Mouse (Mus musculus): ENCODE results near the gene Ahnak. TPM values are rescaled to one million over a fixed set of nuclear protein-coding genes. Genes with fewer than 3 reads are reported as not detected.
A peak's percentile ranks its signal among the peaks of the same experiment; 100 is the strongest.
"Not testable (repeated sequence)": the region's sequence is repeated elsewhere in the genome, so short reads cannot be mapped to it uniquely, and the experiment has no call there.

The Ahnak gene
- total RNA-seq, 2 experiments from 2014 or later, result 13.8 to 15.7 TPM

- ATAC-seq (replicated peaks; ENCODE audit: low FRiP score, poor library complexity, severe bottlenecking), result no peak
Observed at GRCm38 (mm10) chr19:9033412-9034340, 44.6 kb downstream of the Ahnak start.

DNA sequence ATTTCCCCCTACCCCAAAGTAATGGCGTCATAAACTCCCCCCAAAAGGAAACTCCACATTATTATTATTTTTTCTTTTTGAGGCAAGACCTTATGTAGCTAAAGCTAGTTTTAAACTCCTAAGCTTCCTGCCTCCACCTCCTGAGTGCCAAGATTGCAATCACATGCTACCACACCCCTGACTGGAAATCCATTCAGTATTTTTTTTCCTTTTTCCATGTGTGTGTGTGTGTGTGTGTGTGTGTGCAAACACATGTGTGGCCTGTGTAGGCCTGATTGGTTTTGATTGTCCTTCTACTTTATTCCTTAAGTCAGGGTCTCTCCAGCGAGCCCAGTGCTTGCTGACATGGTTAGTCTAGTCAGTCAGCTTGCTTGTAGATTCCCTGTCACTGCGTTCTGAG lies 45.4 kb downstream of the Ahnak start:
- ATAC-seq (replicated peaks; ENCODE audit: low FRiP score, poor library complexity, severe bottlenecking), result no peak

- ATAC-seq (replicated peaks; ENCODE audit: low FRiP score, poor library complexity, severe bottlenecking), result no peak
Observed at GRCm38 (mm10) chr19:9035101-9035500, 46.0 kb downstream of the Ahnak start.

DNA sequence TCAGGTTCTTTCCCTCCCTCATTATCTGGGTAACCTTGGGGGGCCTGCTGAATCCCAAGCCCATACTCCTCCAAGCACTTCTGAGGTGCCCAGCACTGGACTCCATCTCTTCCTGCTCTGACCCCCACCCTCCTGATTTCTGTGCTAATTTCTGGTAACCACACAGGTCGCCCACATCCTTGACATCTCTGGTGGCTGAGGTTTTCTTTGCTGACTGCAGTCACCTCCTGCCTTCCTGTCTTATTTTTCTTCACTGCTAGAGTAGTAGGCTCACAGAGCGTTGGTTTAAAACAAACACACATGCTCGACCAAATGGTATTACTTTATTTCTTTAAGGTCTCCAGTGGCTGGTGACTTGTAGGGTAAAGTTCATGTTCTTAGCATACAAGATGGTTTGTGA lies 49.1 kb downstream of the Ahnak start:
- no peak for ATAC-seq (replicated peaks; ENCODE audit: low FRiP score, poor library complexity, severe bottlenecking)

- ATAC-seq (replicated peaks; ENCODE audit: low FRiP score, poor library complexity, severe bottlenecking), result no peak
Observed at GRCm38 (mm10) chr19:9039266-9039665, 50.2 kb downstream of the Ahnak start.

GRCm38 (mm10) chr19:9039928-9040327 lies 50.8 kb downstream of the Ahnak start:
- ATAC-seq (replicated peaks; ENCODE audit: low FRiP score, poor library complexity, severe bottlenecking), result no peak

DNA sequence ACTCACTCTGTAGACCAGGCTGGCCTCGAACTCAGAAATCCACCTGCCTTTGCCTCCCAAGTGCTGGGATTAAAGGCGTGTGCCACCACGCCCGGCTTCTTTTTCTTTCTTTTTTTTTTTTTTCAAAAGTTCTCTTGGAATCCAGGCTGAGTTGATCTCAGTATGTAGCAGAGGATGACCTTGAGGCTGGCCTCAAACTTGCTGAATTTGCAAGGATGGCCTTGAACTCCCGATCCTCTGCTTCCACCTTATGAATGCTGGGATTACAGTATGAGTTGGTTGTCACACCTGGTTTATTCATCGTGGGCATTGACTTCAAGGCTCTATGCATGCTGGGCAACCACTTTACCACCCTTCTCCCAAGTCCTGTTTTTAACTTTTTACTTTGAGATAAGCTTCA lies 51.6 kb downstream of the Ahnak start:
- no peak for ATAC-seq (replicated peaks; ENCODE audit: low FRiP score, poor library complexity, severe bottlenecking)

DNA sequence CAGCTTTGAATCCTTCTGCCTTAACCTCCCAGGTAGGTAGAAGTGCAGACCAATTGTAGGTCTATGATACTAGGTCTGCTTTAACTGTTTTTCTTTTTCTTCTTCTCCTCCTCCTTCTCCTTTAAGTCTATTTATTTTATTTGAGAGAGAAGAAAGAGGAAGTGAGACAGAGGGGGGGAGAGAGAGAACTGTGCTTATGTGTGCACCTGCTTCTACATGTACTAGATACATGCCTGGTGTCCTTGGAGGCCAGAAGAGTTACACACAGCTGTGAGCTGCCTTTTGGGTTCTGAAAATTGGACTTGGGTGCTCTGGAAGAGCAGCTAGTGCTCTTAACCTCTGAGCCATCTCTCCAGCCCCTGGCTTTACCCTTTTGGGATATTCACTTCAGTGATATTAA lies 52.0 kb downstream of the Ahnak start:
- no peak for ATAC-seq (replicated peaks; ENCODE audit: low FRiP score, poor library complexity, severe bottlenecking)

DNA sequence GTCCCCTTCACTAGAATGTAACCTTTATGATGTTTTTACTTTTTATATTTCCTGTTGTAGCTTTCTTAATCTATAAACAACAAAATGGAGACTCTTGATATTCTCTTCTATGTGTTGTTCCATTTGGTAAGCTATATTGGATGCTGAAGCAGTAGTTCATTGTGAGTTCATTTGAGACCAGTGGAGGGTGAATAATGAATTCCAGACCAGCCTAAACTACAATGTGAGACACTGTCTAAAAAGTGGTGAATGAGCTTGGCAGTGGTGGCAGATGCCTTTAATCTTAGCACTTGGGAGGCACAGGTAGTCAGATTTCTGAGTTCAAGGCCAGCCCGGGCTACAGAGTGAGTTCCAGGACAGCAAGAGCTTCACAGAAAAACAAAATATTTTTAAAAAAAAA lies 54.0 kb downstream of the Ahnak start:
- no peak for ATAC-seq (replicated peaks; ENCODE audit: low FRiP score, poor library complexity, severe bottlenecking)

GRCm38 (mm10) chr19:9044291-9044690 lies 55.2 kb downstream of the Ahnak start:
- ATAC-seq (replicated peaks; ENCODE audit: low FRiP score, poor library complexity, severe bottlenecking), result no peak

DNA sequence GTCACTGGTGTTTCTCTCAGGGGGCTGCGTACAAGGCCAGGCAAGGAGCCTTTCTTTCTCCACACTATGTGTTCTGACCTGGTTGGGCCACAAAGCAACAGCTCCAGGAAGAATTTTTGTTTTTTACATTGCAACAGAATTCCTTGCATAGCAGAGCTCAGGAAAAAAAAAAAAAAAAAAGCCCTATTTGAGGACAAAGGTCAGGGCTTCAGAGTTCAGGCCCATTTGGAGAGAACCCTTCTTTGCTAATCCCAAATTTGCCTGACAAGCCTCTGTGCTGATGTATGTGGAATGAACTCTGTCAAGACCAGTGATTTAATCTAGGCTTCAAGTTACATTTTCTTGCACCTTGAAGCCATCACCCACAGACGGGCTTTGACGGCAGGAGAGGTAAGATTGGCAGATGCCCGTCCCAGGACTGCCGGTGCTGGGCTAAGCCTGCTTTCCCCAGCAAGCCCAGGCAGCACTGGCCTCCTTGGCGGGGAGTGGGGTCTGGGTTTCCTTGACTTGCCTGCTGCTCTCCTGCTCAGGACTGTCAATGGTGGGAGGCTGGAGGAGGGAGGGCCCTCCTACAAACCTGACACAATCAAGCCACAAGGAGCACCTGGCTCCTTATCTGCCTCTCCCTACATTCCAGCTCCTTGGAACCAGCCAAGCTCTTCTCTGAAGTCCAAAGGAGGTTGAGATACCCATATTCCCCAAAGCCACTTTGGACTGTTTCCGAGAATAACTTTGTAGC lies 58.3 kb downstream of the Ahnak start:
- ATAC-seq (replicated peaks; ENCODE audit: low FRiP score, poor library complexity, severe bottlenecking), result no peak

DNA sequence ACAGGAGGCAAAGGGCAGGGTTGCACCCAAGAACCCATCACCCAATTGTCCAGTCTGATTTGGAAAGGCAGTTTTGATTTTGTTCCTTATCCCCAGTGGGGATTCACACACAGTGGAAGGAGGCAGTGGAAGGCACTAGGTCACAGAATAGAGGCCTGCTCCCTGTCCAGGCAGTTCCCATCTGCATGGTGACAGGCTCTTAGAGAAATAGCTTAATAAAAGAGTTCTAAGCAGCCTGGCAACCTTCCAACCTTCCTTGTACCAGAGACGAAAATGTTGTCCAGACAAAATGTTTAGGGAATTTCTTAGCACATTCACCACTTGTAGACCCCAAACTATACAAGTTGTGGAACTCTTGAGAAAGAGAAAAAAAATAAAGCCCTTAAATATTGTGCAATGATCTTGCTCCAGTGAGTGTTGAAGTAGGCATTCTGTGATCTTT lies 58.9 kb downstream of the Ahnak start:
- ATAC-seq (replicated peaks; ENCODE audit: low FRiP score, poor library complexity, severe bottlenecking), result no peak

GRCm38 (mm10) chr19:9048981-9049687 lies 60.0 kb downstream of the Ahnak start:
- no peak for ATAC-seq (replicated peaks; ENCODE audit: low FRiP score, poor library complexity, severe bottlenecking)

GRCm38 (mm10) chr19:9050294-9051229 lies 61.5 kb downstream of the Ahnak start:
- peak; percentile 77 for ATAC-seq (replicated peaks; ENCODE audit: low FRiP score, poor library complexity, severe bottlenecking)

GRCm38 (mm10) chr19:9051985-9052384 lies 62.9 kb downstream of the Ahnak start:
- not testable (repeated sequence) for ATAC-seq (replicated peaks; ENCODE audit: low FRiP score, poor library complexity, severe bottlenecking)

- no peak for ATAC-seq (replicated peaks; ENCODE audit: low FRiP score, poor library complexity, severe bottlenecking)
Observed at GRCm38 (mm10) chr19:9052803-9053431, 63.8 kb downstream of the Ahnak start.

GRCm38 (mm10) chr19:9055153-9055552 lies 66.1 kb downstream of the Ahnak start:
- ATAC-seq (replicated peaks; ENCODE audit: low FRiP score, poor library complexity, severe bottlenecking), result no peak

- ATAC-seq (replicated peaks; ENCODE audit: low FRiP score, poor library complexity, severe bottlenecking), result no peak
Observed at GRCm38 (mm10) chr19:9055703-9056355, 66.7 kb downstream of the Ahnak start.

Measured in erythroid progenitor cell, adult 5-6 weeks (primary cell).